Mouse (Mus musculus) cerebellum, postnatal 25 days (tissue): Measurements from ENCODE around the gene Galnt14.

ENCODE experiments used
- DNase-seq, 2 experiments: peaks; one replicate each; pipeline ENCODE4 v3.0.0; 2021; ENCODE audit warnings: mixed read lengths in 2 of 2

Gene Galnt14

GRCm38 (mm10) chr17:73663237-73663636 lies 47.0 kb downstream of the Galnt14 start:
- DNase-seq = no peak

GRCm38 (mm10) chr17:73658731-73659445 lies 51.4 kb downstream of the Galnt14 start:
- peak; percentile 16 to 37 for DNase-seq

GRCm38 (mm10) chr17:73656373-73656772 lies 53.9 kb downstream of the Galnt14 start:
- no peak for DNase-seq

- DNase-seq = no peak
These were observed 56.0 kb downstream of the Galnt14 start for GRCm38 (mm10) chr17:73654261-73654660.

GRCm38 (mm10) chr17:73649371-73649770 lies 60.9 kb downstream of the Galnt14 start:
- DNase-seq = no peak

GRCm38 (mm10) chr17:73641676-73642075 lies 68.6 kb downstream of the Galnt14 start:
- no peak for DNase-seq

GRCm38 (mm10) chr17:73640117-73640480 lies 70.2 kb downstream of the Galnt14 start:
- DNase-seq = no peak

GRCm38 (mm10) chr17:73639401-73640116 lies 70.7 kb downstream of the Galnt14 start:
- no peak for DNase-seq

- no peak for DNase-seq
These were observed 73.3 kb downstream of the Galnt14 start for GRCm38 (mm10) chr17:73636988-73637387.

- no peak for DNase-seq
These were observed 75.4 kb downstream of the Galnt14 start for GRCm38 (mm10) chr17:73634896-73635295.

- no peak for DNase-seq
These were observed 76.1 kb downstream of the Galnt14 start for GRCm38 (mm10) chr17:73633991-73634710.

- DNase-seq = no peak
These were observed 81.9 kb downstream of the Galnt14 start for GRCm38 (mm10) chr17:73628263-73628914.

- DNase-seq = no peak
These were observed 83.3 kb downstream of the Galnt14 start for GRCm38 (mm10) chr17:73626912-73627311.

GRCm38 (mm10) chr17:73620049-73620448 lies 90.2 kb downstream of the Galnt14 start:
- DNase-seq = no peak

- DNase-seq = peak in 1 of 2 experiments; percentile 4
These were observed 107.4 kb downstream of the Galnt14 start for GRCm38 (mm10) chr17:73602552-73603478.

- DNase-seq = no peak
These were observed 110.3 kb downstream of the Galnt14 start for GRCm38 (mm10) chr17:73599923-73600322.

- no peak for DNase-seq
These were observed 118.2 kb downstream of the Galnt14 start for GRCm38 (mm10) chr17:73592081-73592480.

- DNase-seq = no peak
These were observed 122.7 kb downstream of the Galnt14 start for GRCm38 (mm10) chr17:73587573-73587972.

- no peak for DNase-seq
These were observed 136.1 kb downstream of the Galnt14 start for GRCm38 (mm10) chr17:73574186-73574585.

- DNase-seq = no peak
These were observed 137.4 kb downstream of the Galnt14 start for GRCm38 (mm10) chr17:73572881-73573280.

GRCm38 (mm10) chr17:73572440-73572839 lies 137.8 kb downstream of the Galnt14 start:
- peak; percentile 47 to 65 for DNase-seq

GRCm38 (mm10) chr17:73571961-73572360 lies 138.3 kb downstream of the Galnt14 start:
- DNase-seq = peak; percentile 21 to 23
